Mouse (Mus musculus): ENCODE measurements at regions not wholly inside any gene's neighbourhood (a gene's known extent, or its start where the extent isn't known, plus 50 kb on each side); places are given as distances from the start of the nearest gene placed in this dataset.

DNA sequence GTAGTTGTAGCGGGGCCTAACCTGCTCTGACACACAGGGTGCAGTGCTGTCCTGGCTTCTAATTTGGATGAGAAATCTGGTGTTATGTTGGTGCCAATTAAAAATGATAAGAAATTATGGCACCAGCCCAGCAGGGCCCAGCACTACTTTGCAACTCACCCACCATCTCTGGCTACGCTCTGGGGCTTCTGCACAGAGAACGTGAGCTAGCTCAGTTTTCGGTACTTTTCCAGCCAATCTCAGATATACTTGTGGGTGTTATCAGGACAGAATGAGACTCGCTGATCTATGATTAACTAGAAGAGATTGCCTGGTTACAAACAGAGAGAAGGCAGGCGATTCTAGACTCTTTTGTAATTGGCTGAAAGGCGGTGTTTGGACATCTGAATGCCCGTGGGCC, 71.6 kb upstream of the Unc5a start:
- TF ChIP-seq CTCF (IDR thresholded peaks at IDR 0.05; ENCODE audit: extremely low read depth, insufficient read depth, low read length) (no peak), POLR2A (IDR thresholded peaks at IDR 0.05; ENCODE audit: extremely low read depth, insufficient read depth, low read length) (no peak)

Data from cortical plate, adult 2 months (tissue).